ENCODE assay signal across 11 mouse cellular contexts in genomic region chr11:85609303-85609940, GRCm38 (mm10).
DNase-seq lines count a peak whose midpoint lies in the region; ATAC-seq and TF ChIP-seq lines count a peak whose summit lies in the region.
"Had no signal": no experiment of that assay in that cellular context is flagged by ENCODE, and none has a peak within 500 bp of the region (broad histone marks: within the 10 kb centered on the region; RNA-seq: fewer than 3 reads in every experiment).

No protein-coding gene starts in this region.

- TF ChIP-seq POLR2A in lung, adult 2 months (IDR thresholded peaks at IDR 0.05; ENCODE audit: borderline replicate concordance, extremely low read depth, low read depth, low read length) = no peak
- no peak for TF ChIP-seq POLR2A in cerebellum, adult 2 months (IDR thresholded peaks at IDR 0.05; ENCODE audit: borderline replicate concordance, insufficient read depth, low read length)

- H3K4me3 ChIP-seq in heart, embryonic 11.5 days (ENCODE audit: low read depth, low read length) = no peak overlapping the region
- H3K4me3 ChIP-seq in lung, embryonic 16.5 days (ENCODE audit: low read length) = no peak overlapping the region
- no peak overlapping the region for H3K4me3 ChIP-seq in lung, adult 2 months (replicated peaks; ENCODE audit: extremely low read depth, low read depth, low read length)
- no peak overlapping the region for H3K4me3 ChIP-seq in cerebellum, adult 2 months (replicated peaks; ENCODE audit: insufficient read depth, low read depth, low read length)
- H3K4me3 ChIP-seq: myocyte had no signal

- TF ChIP-seq CTCF in lung, adult 2 months (IDR thresholded peaks at IDR 0.05; ENCODE audit: insufficient read depth, low read length) = no peak
- TF ChIP-seq CTCF in cerebellum, adult 2 months (IDR thresholded peaks at IDR 0.05; ENCODE audit: borderline replicate concordance, insufficient read depth, low read depth, low read length) = no peak

- H3K36me3 ChIP-seq in heart, embryonic 11.5 days (ENCODE audit: control insufficient read depth, insufficient read depth, low read length) = no peaks in the 10 kb centered on the region
- no peaks in the 10 kb centered on the region for H3K36me3 ChIP-seq in lung, embryonic 16.5 days (ENCODE audit: control insufficient read depth, insufficient read depth, low read length)

- H3K9me3 ChIP-seq in heart, embryonic 11.5 days (replicated peaks; ENCODE audit: control insufficient read depth, low read length) = no peaks in the 10 kb centered on the region
- no peaks in the 10 kb centered on the region for H3K9me3 ChIP-seq in lung, embryonic 16.5 days (ENCODE audit: control insufficient read depth, low read length)

- H3K4me1 ChIP-seq in heart, embryonic 11.5 days (ENCODE audit: control insufficient read depth, insufficient read depth, low read length) = peaks cover 12% of the 10 kb centered on the region
- peaks cover 20% of the 10 kb centered on the region for H3K4me1 ChIP-seq in lung, embryonic 16.5 days (replicated peaks; ENCODE audit: control insufficient read depth, insufficient read depth, low read length)
- no peaks in the 10 kb centered on the region for H3K4me1 ChIP-seq in lung, adult 2 months (ENCODE audit: control insufficient read depth, insufficient read depth, low read length)
- no peaks in the 10 kb centered on the region; the same call in 1 of the 2 replicates for H3K4me1 ChIP-seq in cerebellum, adult 2 months (ENCODE audit: control insufficient read depth, insufficient read depth, low read length)

- no peak overlapping the region for H3K4me2 ChIP-seq in heart, embryonic 11.5 days
- no peak overlapping the region for H3K4me2 ChIP-seq in lung, embryonic 16.5 days (ENCODE audit: low read depth, low read length)
- H3K4me2 ChIP-seq: hindbrain, embryonic 14.5 days had no signal

- DNase-seq in heart, adult 11 months = peak; percentile 90
- DNase-seq in lung, adult 2 months = no peak
- peak; percentile 49 to 55 for DNase-seq in cerebellum, adult 2 months
- peak; percentile 5 to 8 for DNase-seq in right cerebral cortex, postnatal 36 days (ENCODE audit: low spot score in 2 of 2)
- DNase-seq in urinary bladder, adult 2 months (ENCODE audit: low spot score) = no peak
- no peak for DNase-seq in urinary bladder, adult 18-20 months (ENCODE audit: low spot score in 2 of 2)

- no peak for ATAC-seq in heart, embryonic 11.5 days (replicated peaks; ENCODE audit: insufficient number of reproducible peaks, low FRiP score, low TSS enrichment)
- ATAC-seq in lung, embryonic 16.5 days (ENCODE audit: low read depth) = peak; percentile 34; the same call in 1 of the 2 replicates

- H3K9ac ChIP-seq in heart, embryonic 11.5 days (ENCODE audit: low read depth, low read length) = no peak overlapping the region
- no peak overlapping the region for H3K9ac ChIP-seq in lung, embryonic 16.5 days (ENCODE audit: low read length)
- H3K9ac ChIP-seq: hindbrain, embryonic 14.5 days had no signal

- no peak overlapping the region for H3K27ac ChIP-seq in heart, embryonic 11.5 days (ENCODE audit: low read depth, low read length)
- H3K27ac ChIP-seq in lung, embryonic 16.5 days (ENCODE audit: low read length) = no peak overlapping the region
- no peak overlapping the region for H3K27ac ChIP-seq in cerebellum, adult 2 months (ENCODE audit: insufficient read depth, low read length)
- H3K27ac ChIP-seq: hindbrain, embryonic 14.5 days; macrophage had no signal

- 0 out of 2 replicates have a peak, but pooled peaks cover 4% of the 10 kb centered on the region for H3K27me3 ChIP-seq in heart, embryonic 11.5 days (ENCODE audit: control insufficient read depth, insufficient read depth, low read length)
- no peaks in the 10 kb centered on the region for H3K27me3 ChIP-seq in lung, embryonic 16.5 days (ENCODE audit: control insufficient read depth, insufficient read depth, low read depth, low read length)
- no peaks in the 10 kb centered on the region for H3K27me3 ChIP-seq in cerebellum, adult 2 months (ENCODE audit: control insufficient read depth, insufficient read depth, low read length)

- WGBS in heart, embryonic 11.5 days (ENCODE audit: insufficient replicate concordance) = 41% methylated on average over 5 of the region's 5 CpGs
- 26% methylated on average over 5 of the region's 5 CpGs for WGBS in lung, embryonic 16.5 days
- WGBS in lung, adult 2 months = 57% methylated on average over 5 of the region's 5 CpGs
- WGBS in cerebellum, adult 2 months = 22% methylated on average over 5 of the region's 5 CpGs

Comparison
In these comparisons a context has a peak if more than half of its experiments do, and no peak if none do; other contexts are left out.
1. DNase-seq: peak in heart, adult 11 months (single experiment), cerebellum, adult 2 months (2 of 2) and right cerebral cortex, postnatal 36 days (2 of 2); none in lung, adult 2 months (single experiment), urinary bladder, adult 2 months (single experiment) and urinary bladder, adult 18-20 months (0 of 2).